Mouse (Mus musculus): Measurements from ENCODE around the gene Gjc1. TPM values are rescaled to one million over a fixed set of nuclear protein-coding genes. Genes with fewer than 3 reads are reported as not detected.

The Gjc1 gene
- polyA plus RNA-seq, 1 experiment from 2014 or later: 39.0 TPM

DNA sequence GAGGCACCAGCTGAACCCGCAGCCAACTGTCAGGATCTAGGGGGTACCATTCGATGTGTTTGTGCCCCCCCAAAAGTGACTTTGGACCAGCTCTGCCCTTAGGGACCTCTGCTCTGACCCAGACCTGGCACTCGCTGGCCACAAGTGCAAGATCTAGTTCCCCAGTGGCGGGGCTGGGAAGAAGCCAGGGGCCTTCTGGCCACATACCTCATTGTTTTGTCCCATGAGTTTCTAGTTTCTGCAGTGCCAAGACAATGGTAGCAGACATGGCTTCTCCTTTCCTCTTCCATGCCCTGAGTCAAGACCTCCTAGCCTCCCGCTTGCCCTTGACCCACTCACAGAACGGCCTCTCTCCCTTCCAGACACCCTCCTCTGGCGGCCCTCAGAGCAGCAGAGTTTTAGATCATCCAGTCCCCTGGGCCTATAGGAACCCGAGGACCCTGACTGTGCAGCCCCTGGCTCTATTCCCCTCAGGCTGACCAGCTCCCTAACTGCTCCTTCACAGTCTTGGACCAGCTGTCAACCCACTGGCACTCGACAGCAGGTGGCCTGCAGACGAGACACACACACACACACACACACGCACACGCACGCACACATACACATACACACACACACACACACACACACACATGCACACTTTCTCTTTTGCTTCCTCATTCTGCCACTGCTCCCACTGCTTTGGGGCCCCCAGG, 66.5 kb downstream of the Gjc1 start:
- no peak overlapping the region for H3K27ac ChIP-seq
- no peak overlapping the region for H3K4me3 ChIP-seq (replicated peaks)
- 66% methylated on average over 13 of the region's 13 CpGs for WGBS
- H3K4me1 ChIP-seq: peaks cover 14% of the 10 kb centered on the region
- H3K9me3 ChIP-seq: no peaks in the 10 kb centered on the region
- no peaks in the 10 kb centered on the region for H3K27me3 ChIP-seq (replicated peaks)
- ATAC-seq (ENCODE audit: insufficient read depth, low FRiP score, low read depth): no peak
- no peaks in the 10 kb centered on the region for H3K36me3 ChIP-seq
- no peak overlapping the region for H3K4me2 ChIP-seq
- H3K9ac ChIP-seq: no peak overlapping the region

DNA sequence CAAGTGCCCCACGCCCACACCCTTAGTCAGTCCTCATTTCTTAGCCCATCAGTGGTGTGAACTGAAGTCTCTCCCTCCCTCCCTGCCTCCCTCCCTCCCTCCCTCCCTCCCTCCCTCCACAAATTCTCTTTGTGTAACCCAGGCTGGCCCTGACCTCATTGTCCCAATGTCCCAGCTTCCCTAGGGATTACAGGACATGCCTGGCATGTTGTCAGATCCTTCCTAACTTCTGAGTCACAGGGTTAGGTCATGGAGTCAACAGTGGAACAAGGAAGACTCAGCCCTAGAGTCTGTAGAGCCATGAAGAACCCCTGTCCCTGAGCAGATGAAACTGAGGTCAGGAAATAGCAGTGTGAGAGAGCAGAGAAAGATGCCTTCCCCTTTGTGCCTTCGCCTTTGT, 69.8 kb downstream of the Gjc1 start:
- no peak for ATAC-seq (ENCODE audit: insufficient read depth, low FRiP score, low read depth)
- H3K4me2 ChIP-seq: no peak overlapping the region
- H3K9me3 ChIP-seq: no peaks in the 10 kb centered on the region
- peaks cover 14% of the 10 kb centered on the region for H3K4me1 ChIP-seq
- no peak overlapping the region for H3K4me3 ChIP-seq (replicated peaks)
- no peak overlapping the region for H3K9ac ChIP-seq
- 88% methylated on average over 2 of the region's 2 CpGs for WGBS
- H3K27me3 ChIP-seq (replicated peaks): no peaks in the 10 kb centered on the region
- no peaks in the 10 kb centered on the region for H3K36me3 ChIP-seq
- no peak overlapping the region for H3K27ac ChIP-seq

Other genes with a start within 250 kb of the Gjc1 start
- 19.2 TPM in 2 replicates for gene Gm11627, start 240.2 kb downstream of the Gjc1 start, polyA plus RNA-seq (2015; fragmentation: Nextera tagmentation; extraction: Ambion mirVana)
- 21.9 and 23.7 TPM in 2 replicates for gene Fzd2, start 215.3 kb downstream of the Gjc1 start, polyA plus RNA-seq (2015; fragmentation: Nextera tagmentation; extraction: Ambion mirVana)
- 0.55 and 1.0 TPM in 2 replicates for gene Meioc, start 156.0 kb downstream of the Gjc1 start, polyA plus RNA-seq (2015; fragmentation: Nextera tagmentation; extraction: Ambion mirVana)
- gene Ccdc43, start 121.9 kb downstream of the Gjc1 start, polyA plus RNA-seq (2015; fragmentation: Nextera tagmentation; extraction: Ambion mirVana): 38.3 and 41.4 TPM in 2 replicates
- gene Adam11, start 58.3 kb downstream of the Gjc1 start, polyA plus RNA-seq (2015; fragmentation: Nextera tagmentation; extraction: Ambion mirVana): 4.7 and 7.7 TPM in 2 replicates
- gene Higd1b, start 16.1 kb upstream of the Gjc1 start, polyA plus RNA-seq (2015; fragmentation: Nextera tagmentation; extraction: Ambion mirVana): 1.4 and 1.5 TPM in 2 replicates
- gene Eftud2, start 61.3 kb upstream of the Gjc1 start, polyA plus RNA-seq (2015; fragmentation: Nextera tagmentation; extraction: Ambion mirVana): 155 and 169 TPM in 2 replicates
- gene Ccdc103, start 61.5 kb upstream of the Gjc1 start, polyA plus RNA-seq (2015; fragmentation: Nextera tagmentation; extraction: Ambion mirVana): 1.1 TPM in 2 replicates
- not detected in 2 replicates for gene Fam187a, start 65.5 kb upstream of the Gjc1 start, polyA plus RNA-seq (2015; fragmentation: Nextera tagmentation; extraction: Ambion mirVana)
- 0.70 and 1.2 TPM in 2 replicates for gene Gfap, start 81.2 kb upstream of the Gjc1 start, polyA plus RNA-seq (2015; fragmentation: Nextera tagmentation; extraction: Ambion mirVana)
- gene Kif18b, start 105.4 kb upstream of the Gjc1 start, polyA plus RNA-seq (2015; fragmentation: Nextera tagmentation; extraction: Ambion mirVana): 9.5 TPM in 2 replicates
- 5.1 and 5.6 TPM in 2 replicates for gene C1ql1, start 127.0 kb upstream of the Gjc1 start, polyA plus RNA-seq (2015; fragmentation: Nextera tagmentation; extraction: Ambion mirVana)
- 48.5 and 52.2 TPM in 2 replicates for gene Nmt1, start 208.5 kb upstream of the Gjc1 start, polyA plus RNA-seq (2015; fragmentation: Nextera tagmentation; extraction: Ambion mirVana)
- gene Dcakd, start 208.6 kb upstream of the Gjc1 start, polyA plus RNA-seq (2015; fragmentation: Nextera tagmentation; extraction: Ambion mirVana): 107 TPM in 2 replicates

Measured in stomach, embryonic 15.5 days (tissue).